Mouse (Mus musculus) lung, postnatal 0 days (tissue): ENCODE results near the gene Gm21188. TPM values are rescaled to one million over a fixed set of nuclear protein-coding genes. Genes with fewer than 3 reads are reported as not detected.

Experiments used
- polyA plus RNA-seq: library from polyadenylated mRNA; unstranded; fragments of >200 nt; fragmentation: Nextera tagmentation; extraction: Ambion mirVana; gene quantifications from 2 replicates; pipeline ENCODE4 v1.2.1, GENCODE M21; 2015

Gene Gm21188
- polyA plus RNA-seq, 1 experiment from 2014 or later: 0.38 TPM

Other genes with a start within 250 kb of the Gm21188 start
- gene AF067063, start 222.0 kb downstream of the Gm21188 start, polyA plus RNA-seq: not detected in 2 replicates
- gene D13Ertd608e, start 216.2 kb downstream of the Gm21188 start, polyA plus RNA-seq: not detected in 2 replicates
- gene Tcstv1, start 157.4 kb downstream of the Gm21188 start, polyA plus RNA-seq: not detected in 2 replicates
- gene Gm21761, start 122.9 kb downstream of the Gm21188 start, polyA plus RNA-seq: not detected in 2 replicates
- not detected in 2 replicates for gene B020031M17Rik, start 101.4 kb downstream of the Gm21188 start, polyA plus RNA-seq
- not detected in 2 replicates for gene Gm36079, start 25.2 kb downstream of the Gm21188 start, polyA plus RNA-seq
- gene Gm20767, start 88.1 kb upstream of the Gm21188 start, polyA plus RNA-seq: not detected in 2 replicates
- gene Gm21818, start 120.2 kb upstream of the Gm21188 start, polyA plus RNA-seq: not detected in 2 replicates
- gene Gm21762, start 163.8 kb upstream of the Gm21188 start, polyA plus RNA-seq: not detected in 2 replicates
- gene Gm21731, start 186.9 kb upstream of the Gm21188 start, polyA plus RNA-seq: not detected in 2 replicates
- not detected in 2 replicates for gene AF067061, start 210.9 kb upstream of the Gm21188 start, polyA plus RNA-seq
- 0.36 and 0.46 TPM in 2 replicates for gene BC147527, start 248.2 kb upstream of the Gm21188 start, polyA plus RNA-seq